Mouse (Mus musculus): ENCODE measurements around the gene Scn4b. TPM values are rescaled to one million over a fixed set of nuclear protein-coding genes. Genes with fewer than 3 reads are reported as not detected.
A peak's percentile ranks its signal among the peaks of the same experiment; 100 is the strongest.

Gene Scn4b
- total RNA-seq (2014; rRNA removed; ENCODE audit: low replicate concordance) (0.27 and 0.57 TPM in 2 replicates), polyA plus RNA-seq (2015; fragmentation: Nextera tagmentation; extraction: Ambion mirVana) (0.10 and 0.11 TPM in 2 replicates)

DNA sequence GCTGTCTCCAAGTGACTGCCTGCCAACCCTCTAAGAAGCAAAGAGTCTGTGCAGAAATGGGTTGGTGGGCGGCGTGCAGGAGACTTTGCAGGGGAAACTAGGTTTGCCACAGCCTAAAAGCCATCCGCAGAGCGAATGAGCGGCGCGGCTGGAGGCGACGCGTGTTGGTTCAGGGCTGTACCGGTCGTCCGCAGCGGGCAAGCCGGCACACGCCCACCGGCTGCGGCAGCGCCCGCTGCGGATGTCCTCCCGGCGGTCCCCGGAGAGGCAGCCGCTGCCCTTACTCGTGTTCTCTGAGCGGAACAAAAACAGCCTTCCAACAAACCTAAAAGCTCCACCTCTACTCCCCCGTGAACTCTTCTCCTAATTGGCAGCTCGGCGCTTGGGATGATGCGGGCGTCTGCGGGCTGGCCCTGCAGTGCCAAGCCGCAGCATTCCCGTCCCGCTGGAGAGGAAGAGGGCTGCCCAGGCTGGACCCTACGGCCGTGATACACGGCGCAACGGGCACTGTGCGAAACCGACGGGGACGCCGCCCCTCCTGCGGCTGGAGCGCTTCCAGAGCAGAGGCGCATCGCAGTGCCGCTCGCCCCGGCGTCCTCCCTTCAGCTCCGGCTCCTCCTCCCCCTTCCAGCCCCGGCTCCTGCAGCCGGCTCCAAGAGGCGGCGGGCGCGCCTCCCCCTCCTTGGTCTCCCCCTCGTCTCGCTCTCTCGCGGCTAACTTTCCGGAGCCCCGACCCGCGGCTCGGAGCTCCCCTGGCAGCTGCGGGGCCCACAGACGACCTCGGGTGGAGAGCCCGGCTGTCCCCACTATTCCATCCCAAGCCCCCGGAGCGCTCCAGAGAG is at the start of gene Scn4b:
Scn4b (plus strand) TSS at position 205 of the 842 bp plus-strand sequence.
- peak; percentile 42; the same call in 1 of the 2 replicates for ATAC-seq (ENCODE audit: insufficient read depth, low read depth)
- H3K36me3 ChIP-seq (replicated peaks; ENCODE audit: control insufficient read depth, insufficient read depth, low read length) = no peaks in the 10 kb centered on the region

DNA sequence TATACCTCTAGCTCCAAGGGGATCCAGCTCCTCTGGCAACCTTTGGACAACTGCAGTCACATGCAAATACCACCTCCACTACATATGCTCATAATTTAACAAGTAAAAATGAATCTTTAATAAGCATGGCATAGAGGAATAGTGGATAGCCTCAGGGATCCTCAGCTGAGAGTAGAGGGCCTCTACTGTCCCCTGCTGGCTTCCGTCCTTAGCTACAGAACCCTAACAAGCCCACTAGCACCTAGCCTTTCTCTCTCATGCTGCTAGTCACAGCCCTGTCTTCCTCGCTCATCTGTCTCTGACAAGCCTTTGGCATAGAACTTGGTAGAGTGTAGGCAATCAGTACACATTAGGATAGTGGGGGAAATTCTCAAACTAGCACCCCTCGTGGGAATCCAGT is 47.4 kb upstream of the Scn4b start:
- Histone ChIP-seq H3K9ac (replicated peaks; ENCODE audit: low read depth, low read length) (no peak overlapping the region), H3K27ac (ENCODE audit: low read depth) (no peak overlapping the region), H3K4me1 (ENCODE audit: control insufficient read depth, insufficient read depth) (no peaks in the 10 kb centered on the region; the same call in 1 of the 2 replicates), H3K36me3 (replicated peaks; ENCODE audit: control insufficient read depth, insufficient read depth, low read length) (no peaks in the 10 kb centered on the region), H3K4me3 (ENCODE audit: low read depth, low read length) (no peak overlapping the region), H3K27me3 (ENCODE audit: control insufficient read depth, insufficient read depth, low read length) (no peaks in the 10 kb centered on the region), H3K4me2 (ENCODE audit: low read depth, low read length) (no peak overlapping the region), H3K9me3 (replicated peaks; ENCODE audit: control insufficient read depth, low read length) (no peaks in the 10 kb centered on the region)
- TF ChIP-seq EP300 (IDR thresholded peaks at IDR 0.05; ENCODE audit: low read depth) = no peak
- TF ChIP-seq CTCF (IDR thresholded peaks at IDR 0.05; ENCODE audit: low read depth) = no peak
- no peak for ATAC-seq (ENCODE audit: insufficient read depth, low read depth)
- WGBS = 61% methylated on average over 3 of the region's 3 CpGs
- no peak for DNase-seq (ENCODE audit: low spot score)

More for the DNA sequence above, at the start of gene Scn4b:
- WGBS = under 1% methylated on average over 74 of the region's 76 CpGs
- H3K27ac ChIP-seq (ENCODE audit: low read depth) = no peak within 1 kb of the TSS
- H3K4me3 ChIP-seq (ENCODE audit: low read depth, low read length) = peak within 1 kb of the TSS; percentile 51
- peaks cover 18% of the 10 kb centered on the region; the same call in 1 of the 2 replicates for H3K4me1 ChIP-seq (ENCODE audit: control insufficient read depth, insufficient read depth)
- TF ChIP-seq EP300 (IDR thresholded peaks at IDR 0.05; ENCODE audit: low read depth) (no peak), CTCF (IDR thresholded peaks at IDR 0.05; ENCODE audit: low read depth) (no peak)
- H3K9ac ChIP-seq (replicated peaks; ENCODE audit: low read depth, low read length) = 0 out of 2 replicates have a peak within 1 kb of the TSS, but pooled peaks have one; percentile 10
- DNase-seq (ENCODE audit: low spot score) = no peak
- H3K9me3 ChIP-seq (replicated peaks; ENCODE audit: control insufficient read depth, low read length) = no peaks in the 10 kb centered on the region
- H3K4me2 ChIP-seq (ENCODE audit: low read depth, low read length) = peak within 1 kb of the TSS; percentile 72
- H3K27me3 ChIP-seq (ENCODE audit: control insufficient read depth, insufficient read depth, low read length) = peaks cover 95% of the 10 kb centered on the region

DNA sequence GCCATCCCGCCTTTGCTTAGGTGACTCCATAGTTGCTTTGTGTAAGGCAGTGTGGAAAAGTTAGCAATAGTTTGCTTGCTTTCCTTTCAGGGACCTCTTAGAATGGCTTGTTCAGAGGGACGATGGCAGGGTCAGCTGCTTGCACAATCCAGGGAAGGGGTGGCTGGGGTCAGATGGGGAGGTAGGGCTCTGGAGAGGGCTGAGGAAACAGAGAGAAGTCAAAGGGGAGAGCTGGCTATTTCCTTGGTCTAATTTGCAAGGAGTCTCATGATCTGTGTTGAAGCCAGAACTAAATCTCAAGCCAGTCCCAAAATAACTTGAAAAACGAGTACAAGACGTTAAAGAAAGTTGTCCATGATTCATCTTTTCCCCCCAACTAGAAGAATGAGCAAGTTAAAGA is 45.6 kb upstream of the Scn4b start:
- ATAC-seq (ENCODE audit: insufficient read depth, low read depth) (no peak), DNase-seq (ENCODE audit: low spot score) (no peak)
- no peak for TF ChIP-seq CTCF (IDR thresholded peaks at IDR 0.05; ENCODE audit: low read depth)
- no peak for TF ChIP-seq EP300 (IDR thresholded peaks at IDR 0.05; ENCODE audit: low read depth)
- no peaks in the 10 kb centered on the region for H3K27me3 ChIP-seq (ENCODE audit: control insufficient read depth, insufficient read depth, low read length)
- no peak overlapping the region for H3K4me2 ChIP-seq (ENCODE audit: low read depth, low read length)
- no peaks in the 10 kb centered on the region for H3K9me3 ChIP-seq (replicated peaks; ENCODE audit: control insufficient read depth, low read length)
- no peak overlapping the region for H3K4me3 ChIP-seq (ENCODE audit: low read depth, low read length)
- no peaks in the 10 kb centered on the region; the same call in 1 of the 2 replicates for H3K4me1 ChIP-seq (ENCODE audit: control insufficient read depth, insufficient read depth)
- no peak overlapping the region for H3K9ac ChIP-seq (replicated peaks; ENCODE audit: low read depth, low read length)
- WGBS = 41% methylated on average over 4 of the region's 4 CpGs
- no peak overlapping the region for H3K27ac ChIP-seq (ENCODE audit: low read depth)
- no peaks in the 10 kb centered on the region for H3K36me3 ChIP-seq (replicated peaks; ENCODE audit: control insufficient read depth, insufficient read depth, low read length)

DNA sequence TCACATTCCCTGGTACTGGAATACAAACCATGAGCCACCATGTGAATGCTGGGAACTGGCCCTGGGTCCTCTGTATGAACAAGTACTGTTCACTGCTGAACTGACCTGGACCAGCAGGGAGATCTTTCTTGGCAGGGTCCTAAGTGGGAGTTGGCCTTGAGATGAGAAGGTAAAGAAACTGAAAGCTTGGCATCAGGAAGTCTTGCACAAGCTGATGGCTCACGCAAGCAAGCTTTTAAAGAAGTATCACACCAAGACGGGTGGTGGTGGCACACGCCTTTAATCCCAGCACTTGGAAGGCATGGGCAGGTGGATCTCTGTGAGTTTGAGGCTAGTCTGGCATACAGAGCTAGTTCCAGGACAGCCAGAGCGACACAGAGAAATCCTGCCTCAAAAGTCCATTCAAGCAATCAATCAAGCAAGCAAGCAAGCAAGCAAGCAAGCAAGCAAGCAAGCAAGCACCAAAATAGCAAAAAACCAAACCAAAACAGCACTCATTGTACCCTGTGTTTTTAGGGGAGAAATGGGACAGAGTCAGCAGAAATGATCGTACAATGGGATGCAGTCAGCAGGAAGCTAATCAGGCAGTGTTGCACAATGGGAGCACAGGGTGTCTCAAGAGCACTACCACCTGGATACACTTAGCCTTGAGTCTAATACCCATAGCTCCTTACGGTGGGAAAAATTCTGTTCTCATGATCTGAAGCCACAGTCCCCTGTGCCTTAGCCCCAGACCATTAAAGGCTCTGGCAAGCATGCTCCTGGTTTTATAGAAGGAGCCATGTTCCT is 42.9 kb upstream of the Scn4b start:
- no peaks in the 10 kb centered on the region; the same call in 1 of the 2 replicates for H3K4me1 ChIP-seq (ENCODE audit: control insufficient read depth, insufficient read depth)
- 67% methylated on average over 6 of the region's 6 CpGs for WGBS
- H3K4me2 ChIP-seq (ENCODE audit: low read depth, low read length) = no peak overlapping the region
- H3K27ac ChIP-seq (ENCODE audit: low read depth) = no peak overlapping the region
- no peaks in the 10 kb centered on the region for H3K27me3 ChIP-seq (ENCODE audit: control insufficient read depth, insufficient read depth, low read length)
- TF ChIP-seq EP300 (IDR thresholded peaks at IDR 0.05; ENCODE audit: low read depth) = no peak
- no peak for TF ChIP-seq CTCF (IDR thresholded peaks at IDR 0.05; ENCODE audit: low read depth)
- ATAC-seq (ENCODE audit: insufficient read depth, low read depth) (no peak), DNase-seq (ENCODE audit: low spot score) (no peak)
- H3K9ac ChIP-seq (replicated peaks; ENCODE audit: low read depth, low read length) = no peak overlapping the region
- no peaks in the 10 kb centered on the region for H3K36me3 ChIP-seq (replicated peaks; ENCODE audit: control insufficient read depth, insufficient read depth, low read length)
- no peaks in the 10 kb centered on the region for H3K9me3 ChIP-seq (replicated peaks; ENCODE audit: control insufficient read depth, low read length)
- no peak overlapping the region for H3K4me3 ChIP-seq (ENCODE audit: low read depth, low read length)

DNA sequence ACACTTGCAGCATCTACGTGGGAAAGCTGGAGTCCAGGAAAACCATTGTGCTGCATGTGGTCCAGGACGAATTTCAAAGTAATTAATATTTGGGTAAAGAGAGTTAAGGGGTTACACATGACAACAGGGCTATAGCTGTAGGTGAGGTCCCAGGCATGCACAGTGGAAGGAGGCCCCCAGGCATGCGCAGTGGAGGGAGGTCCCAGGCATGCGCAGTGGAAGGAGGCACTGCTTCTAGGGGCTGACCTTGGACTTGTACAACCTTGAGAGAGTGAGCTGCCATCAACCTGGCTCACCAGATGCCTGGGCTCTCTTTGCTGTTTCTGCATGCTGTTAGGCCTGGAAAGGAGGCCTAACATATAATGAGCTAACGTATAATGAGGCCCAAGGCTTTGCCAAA is 40.3 kb upstream of the Scn4b start:
- no peak overlapping the region for H3K4me2 ChIP-seq (ENCODE audit: low read depth, low read length)
- ATAC-seq (ENCODE audit: insufficient read depth, low read depth) (no peak), DNase-seq (ENCODE audit: low spot score) (no peak)
- no peaks in the 10 kb centered on the region for H3K36me3 ChIP-seq (replicated peaks; ENCODE audit: control insufficient read depth, insufficient read depth, low read length)
- 72% methylated on average over 5 of the region's 5 CpGs for WGBS
- TF ChIP-seq CTCF (IDR thresholded peaks at IDR 0.05; ENCODE audit: low read depth) (no peak), EP300 (IDR thresholded peaks at IDR 0.05; ENCODE audit: low read depth) (no peak)
- H3K9ac ChIP-seq (replicated peaks; ENCODE audit: low read depth, low read length) = no peak overlapping the region
- no peak overlapping the region for H3K4me3 ChIP-seq (ENCODE audit: low read depth, low read length)
- no peaks in the 10 kb centered on the region for H3K27me3 ChIP-seq (ENCODE audit: control insufficient read depth, insufficient read depth, low read length)
- no peaks in the 10 kb centered on the region for H3K4me1 ChIP-seq (ENCODE audit: control insufficient read depth, insufficient read depth)
- no peak overlapping the region for H3K27ac ChIP-seq (ENCODE audit: low read depth)
- H3K9me3 ChIP-seq (replicated peaks; ENCODE audit: control insufficient read depth, low read length) = no peaks in the 10 kb centered on the region
